Mouse (Mus musculus): ENCODE results near the gene Sema6d. TPM values are rescaled to one million over a fixed set of nuclear protein-coding genes. Genes with fewer than 3 reads are reported as not detected.

Sema6d gene
- polyA plus RNA-seq, 1 experiment from 2014 or later: 3.6 TPM

DNA sequence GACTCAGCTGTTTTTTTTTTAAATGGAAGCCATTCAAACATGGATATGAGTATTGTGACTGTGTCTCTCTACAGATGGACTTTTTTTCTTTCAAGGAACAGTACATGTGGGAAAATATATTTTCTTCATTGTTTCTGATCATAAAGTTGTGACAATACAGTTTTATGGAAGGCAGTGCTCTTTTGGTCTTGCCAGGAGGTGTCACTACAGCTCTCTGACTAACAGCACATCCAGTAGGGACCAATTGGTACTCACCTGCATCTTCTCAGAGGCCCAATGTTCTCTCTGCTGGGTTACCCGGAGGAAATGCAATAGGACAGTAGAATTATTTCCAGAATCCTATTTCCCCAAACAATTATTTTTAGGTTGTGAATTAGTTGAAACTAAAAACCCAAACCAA is 9.9 kb downstream of the Sema6d start:
- Histone ChIP-seq H3K36me3 (replicated peaks; ENCODE audit: insufficient read depth, low read length) (no peaks in the 10 kb centered on the region), H3K4me2 (ENCODE audit: low read depth, low read length) (no peak overlapping the region), H3K9me3 (ENCODE audit: low read length) (no peaks in the 10 kb centered on the region), H3K4me1 (ENCODE audit: insufficient read depth) (no peaks in the 10 kb centered on the region), H3K9ac (replicated peaks) (no peak overlapping the region), H3K27ac (ENCODE audit: low read depth) (no peak overlapping the region), H3K4me3 (ENCODE audit: low read depth, low read length) (no peak overlapping the region), H3K27me3 (ENCODE audit: insufficient read depth, low read length) (no peaks in the 10 kb centered on the region)
- 45% methylated on average over 1 of the region's 1 CpGs for WGBS (ENCODE audit: insufficient replicate concordance)
- no peak for ATAC-seq
- no peak for DNase-seq
- TF ChIP-seq EP300 (IDR thresholded peaks at IDR 0.05; ENCODE audit: low read depth) (no peak), CTCF (IDR thresholded peaks at IDR 0.05; ENCODE audit: low read depth) (no peak)

DNA sequence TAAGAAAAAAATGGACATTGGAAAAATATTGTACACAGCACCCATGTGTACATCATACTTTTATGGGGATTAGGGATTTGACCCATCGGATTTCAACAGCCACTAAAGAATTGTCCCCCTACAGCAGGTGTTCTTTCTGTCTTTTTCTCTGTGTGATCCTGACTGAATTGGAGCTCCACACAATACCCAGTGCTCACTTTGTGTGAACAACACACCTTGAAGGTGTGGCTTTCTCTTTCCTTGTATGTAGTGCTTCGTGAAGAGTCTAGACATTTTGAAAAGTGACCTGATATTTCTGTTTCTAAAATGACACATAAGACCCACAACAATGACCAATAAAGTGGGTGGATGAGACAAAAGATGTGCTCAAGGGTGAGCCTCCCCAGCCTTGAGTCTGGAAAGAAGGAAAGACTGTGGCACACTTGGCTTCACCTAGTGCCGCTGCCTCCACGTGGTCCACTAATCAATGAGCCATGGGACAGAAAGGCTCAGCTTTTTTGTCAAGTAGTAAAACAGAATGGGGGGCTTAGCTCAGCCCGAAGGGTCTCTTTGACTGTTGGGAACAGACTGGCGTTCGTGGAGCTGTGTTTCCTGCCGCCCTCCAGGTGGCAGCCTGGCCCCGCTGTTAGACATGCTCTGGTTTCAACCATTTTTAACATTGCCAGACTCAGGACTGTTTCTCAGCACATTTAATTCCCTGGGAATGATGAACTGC is 10.9 kb downstream of the Sema6d start:
- TF ChIP-seq EP300 (IDR thresholded peaks at IDR 0.05; ENCODE audit: low read depth) (no peak), CTCF (IDR thresholded peaks at IDR 0.05; ENCODE audit: low read depth) (peak; percentile 68)
- Histone ChIP-seq H3K9me3 (ENCODE audit: low read length) (no peaks in the 10 kb centered on the region), H3K4me2 (ENCODE audit: low read depth, low read length) (no peak overlapping the region), H3K4me3 (ENCODE audit: low read depth, low read length) (no peak overlapping the region), H3K27me3 (ENCODE audit: insufficient read depth, low read length) (no peaks in the 10 kb centered on the region), H3K9ac (replicated peaks) (no peak overlapping the region), H3K36me3 (replicated peaks; ENCODE audit: insufficient read depth, low read length) (no peaks in the 10 kb centered on the region), H3K27ac (ENCODE audit: low read depth) (no peak overlapping the region), H3K4me1 (ENCODE audit: insufficient read depth) (no peaks in the 10 kb centered on the region)
- ATAC-seq: no peak
- WGBS (ENCODE audit: insufficient replicate concordance): 28% methylated on average over 9 of the region's 9 CpGs
- peak; percentile 37 for DNase-seq

DNA sequence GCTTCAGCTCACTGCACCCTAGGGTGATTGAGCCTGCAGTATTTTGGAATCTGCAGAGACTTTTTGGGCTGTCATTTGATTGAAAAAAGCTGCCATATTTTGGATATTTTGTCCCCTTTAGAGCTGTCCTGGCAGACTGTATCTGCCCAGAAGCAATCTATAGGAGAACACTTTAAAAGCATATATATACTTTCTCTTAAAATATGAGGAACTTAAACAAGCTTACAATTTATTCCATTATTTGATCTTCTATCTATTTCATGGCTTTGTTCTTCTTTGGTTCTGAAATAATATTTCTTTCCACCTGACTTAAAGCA is 11.4 kb downstream of the Sema6d start:
- no peak for TF ChIP-seq EP300 (IDR thresholded peaks at IDR 0.05; ENCODE audit: low read depth)
- TF ChIP-seq CTCF (IDR thresholded peaks at IDR 0.05; ENCODE audit: low read depth): no peak
- Histone ChIP-seq H3K4me2 (ENCODE audit: low read depth, low read length) (no peak overlapping the region), H3K9ac (replicated peaks) (no peak overlapping the region), H3K4me3 (ENCODE audit: low read depth, low read length) (no peak overlapping the region), H3K4me1 (ENCODE audit: insufficient read depth) (no peaks in the 10 kb centered on the region), H3K27ac (ENCODE audit: low read depth) (no peak overlapping the region), H3K27me3 (ENCODE audit: insufficient read depth, low read length) (no peaks in the 10 kb centered on the region), H3K36me3 (replicated peaks; ENCODE audit: insufficient read depth, low read length) (no peaks in the 10 kb centered on the region), H3K9me3 (ENCODE audit: low read length) (no peaks in the 10 kb centered on the region)
- DNase-seq (no peak), ATAC-seq (no peak)

DNA sequence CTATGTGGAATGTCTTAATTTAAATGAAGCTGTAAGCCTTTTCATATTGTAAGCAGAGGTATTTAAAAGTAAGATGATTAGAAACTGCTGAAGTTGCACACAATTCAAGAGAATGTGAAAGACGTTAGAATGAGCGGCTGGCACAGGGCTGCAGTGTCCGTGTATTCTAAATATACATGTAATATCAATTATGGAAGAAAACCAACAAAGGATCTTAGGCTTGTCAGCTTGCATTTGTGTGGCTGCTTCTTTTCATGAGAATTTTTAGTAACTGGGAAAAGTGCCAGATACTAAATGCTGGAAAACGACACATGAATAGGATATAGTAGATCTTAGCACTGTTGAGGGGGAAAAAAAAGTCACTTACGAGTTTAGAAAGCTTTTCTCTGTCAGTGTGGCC is 11.8 kb downstream of the Sema6d start:
- H3K27ac ChIP-seq (ENCODE audit: low read depth): no peak overlapping the region
- no peaks in the 10 kb centered on the region for H3K9me3 ChIP-seq (ENCODE audit: low read length)
- no peak overlapping the region for H3K4me2 ChIP-seq (ENCODE audit: low read depth, low read length)
- H3K9ac ChIP-seq (replicated peaks): no peak overlapping the region
- DNase-seq (no peak), ATAC-seq (no peak)
- no peaks in the 10 kb centered on the region for H3K27me3 ChIP-seq (ENCODE audit: insufficient read depth, low read length)
- H3K36me3 ChIP-seq (replicated peaks; ENCODE audit: insufficient read depth, low read length): no peaks in the 10 kb centered on the region
- TF ChIP-seq EP300 (IDR thresholded peaks at IDR 0.05; ENCODE audit: low read depth) (no peak), CTCF (IDR thresholded peaks at IDR 0.05; ENCODE audit: low read depth) (no peak)
- no peaks in the 10 kb centered on the region for H3K4me1 ChIP-seq (ENCODE audit: insufficient read depth)
- 67% methylated on average over 5 of the region's 5 CpGs for WGBS (ENCODE audit: insufficient replicate concordance)
- H3K4me3 ChIP-seq (ENCODE audit: low read depth, low read length): no peak overlapping the region

DNA sequence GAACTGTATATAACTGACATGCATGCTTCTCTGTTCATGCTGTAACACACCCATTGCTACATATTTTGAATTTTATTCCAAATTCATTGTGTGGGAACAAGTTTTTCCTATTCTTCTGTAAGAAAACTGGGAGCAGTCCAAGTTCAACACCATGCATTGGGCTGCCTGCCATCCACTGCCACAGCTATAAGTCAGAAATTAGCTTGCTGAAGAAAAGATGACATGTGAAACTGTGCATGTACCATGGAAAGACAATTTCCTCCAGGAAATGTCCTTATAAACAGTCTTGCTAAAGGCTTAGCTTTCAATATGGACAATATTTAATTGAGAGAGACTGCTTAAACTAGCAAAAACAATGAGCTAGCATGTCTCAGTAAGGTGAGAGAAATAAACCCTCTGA is 13.5 kb downstream of the Sema6d start:
- H3K4me3 ChIP-seq (ENCODE audit: low read depth, low read length): no peak overlapping the region
- no peak overlapping the region for H3K4me2 ChIP-seq (ENCODE audit: low read depth, low read length)
- no peak for ATAC-seq
- no peak overlapping the region for H3K27ac ChIP-seq (ENCODE audit: low read depth)
- no peak overlapping the region for H3K9ac ChIP-seq (replicated peaks)
- no peak for DNase-seq
- H3K36me3 ChIP-seq (replicated peaks; ENCODE audit: insufficient read depth, low read length): no peaks in the 10 kb centered on the region
- TF ChIP-seq EP300 (IDR thresholded peaks at IDR 0.05; ENCODE audit: low read depth) (no peak), CTCF (IDR thresholded peaks at IDR 0.05; ENCODE audit: low read depth) (no peak)
- H3K27me3 ChIP-seq (ENCODE audit: insufficient read depth, low read length): no peaks in the 10 kb centered on the region
- H3K9me3 ChIP-seq (ENCODE audit: low read length): no peaks in the 10 kb centered on the region
- H3K4me1 ChIP-seq (ENCODE audit: insufficient read depth): no peaks in the 10 kb centered on the region

DNA sequence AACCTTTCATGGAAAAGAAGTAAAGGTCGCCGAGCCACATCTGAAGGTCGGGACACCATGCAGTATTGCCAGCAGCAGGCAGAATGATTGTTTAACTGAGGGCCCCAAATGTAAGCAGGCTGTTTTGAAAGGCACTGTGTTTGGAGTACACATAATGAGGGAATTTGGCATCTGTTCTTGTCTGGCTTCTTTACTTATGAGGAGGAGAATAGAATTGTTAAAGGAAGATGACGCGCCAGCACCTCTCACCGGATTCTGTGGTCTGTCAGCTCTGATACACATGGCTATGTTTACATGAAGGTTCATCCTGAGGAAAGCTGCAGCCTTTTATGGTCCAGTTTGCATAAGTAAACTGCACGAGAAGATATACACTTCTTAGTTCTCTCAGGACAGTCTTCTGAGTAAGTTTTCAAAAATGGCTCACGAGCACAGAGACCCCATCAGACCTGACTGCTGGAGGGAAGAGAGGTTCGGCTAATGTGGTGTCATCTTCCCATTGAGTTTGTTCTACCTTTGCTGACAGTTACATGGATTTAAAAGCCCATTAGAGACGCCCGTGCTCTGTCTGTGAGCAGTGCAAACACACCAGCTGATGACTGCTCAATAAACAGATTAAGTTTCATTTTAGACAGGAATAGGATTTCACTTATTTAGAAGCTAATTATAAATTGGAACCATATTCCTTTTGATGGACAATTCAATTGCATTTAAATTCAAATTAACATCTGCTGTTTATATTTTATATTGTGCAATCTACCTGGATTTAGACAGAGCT is 28.9 kb downstream of the Sema6d start:
- 63% methylated on average over 11 of the region's 11 CpGs for WGBS (ENCODE audit: insufficient replicate concordance)

More for the DNA sequence above, 28.9 kb downstream of the Sema6d start:
- Histone ChIP-seq H3K27me3 (ENCODE audit: insufficient read depth, low read length) (no peaks in the 10 kb centered on the region), H3K9me3 (ENCODE audit: low read length) (no peaks in the 10 kb centered on the region), H3K4me3 (ENCODE audit: low read depth, low read length) (no peak overlapping the region), H3K36me3 (replicated peaks; ENCODE audit: insufficient read depth, low read length) (no peaks in the 10 kb centered on the region), H3K27ac (ENCODE audit: low read depth) (no peak overlapping the region), H3K4me2 (ENCODE audit: low read depth, low read length) (no peak overlapping the region), H3K9ac (replicated peaks) (no peak overlapping the region), H3K4me1 (ENCODE audit: insufficient read depth) (no peaks in the 10 kb centered on the region)
- DNase-seq: no peak
- no peak for ATAC-seq
- TF ChIP-seq CTCF (IDR thresholded peaks at IDR 0.05; ENCODE audit: low read depth) (no peak), EP300 (IDR thresholded peaks at IDR 0.05; ENCODE audit: low read depth) (no peak)

All from liver, postnatal 0 days (tissue).